Mouse (Mus musculus) CH12.LX (cell line): Measurements from ENCODE around the gene Ap1ar. TPM values are rescaled to one million over a fixed set of nuclear protein-coding genes. Genes with fewer than 3 reads are reported as not detected.

Source experiments
- DNase-seq: peaks from one replicate; pipeline ENCODE4 v3.0.0-alpha.2; 2013; ENCODE audit errors: extremely low read depth
- H3K27ac ChIP-seq: 2 replicates; pipeline ENCODE4 v1.5.1; 2012; ENCODE audit warnings: low read depth, mild to moderate bottlenecking, control low read depth, moderate library complexity; ENCODE audit not compliant: insufficient read depth
- H3K27me3 ChIP-seq: replicated peaks from 2 replicates; pipeline ENCODE3; 2012; ENCODE audit warnings: inconsistent platforms
- H3K36me3 ChIP-seq, 2 experiments: replicated peaks in 1 of 2; 2 replicates each; pipeline versions ENCODE3 to v1.6.1; 2012; ENCODE audit warnings: inconsistent platforms in 1 of 2, low read length in 1 of 2, mild to moderate bottlenecking in 1 of 2, mixed read lengths in 1 of 2, moderate library complexity in 1 of 2; ENCODE audit not compliant: control insufficient read depth in 1 of 2, insufficient read depth in 1 of 2
- H3K4me1 ChIP-seq, 2 experiments: 2 replicates each; pipeline ENCODE4 v1.6.1; 2012; ENCODE audit warnings: inconsistent platforms in 1 of 2, moderate library complexity in 1 of 2; ENCODE audit not compliant: insufficient read depth in 2 of 2, control insufficient read depth in 1 of 2
- H3K4me2 ChIP-seq: 2 replicates; pipeline ENCODE4 v1.6.1; 2012; ENCODE audit warnings: low read depth, mild to moderate bottlenecking, control low read depth; ENCODE audit not compliant: poor library complexity, insufficient read depth, severe bottlenecking
- H3K4me3 ChIP-seq, 3 experiments: fragments of 150-350 bp in 1 of 3; sonication (generic) in 1 of 3; replicated peaks in 1 of 3; 2 replicates each; pipeline versions ENCODE3 to v1.5.1; 2011 to 2012; ENCODE audit warnings: low read depth in 2 of 3, low read length in 2 of 3, mild to moderate bottlenecking in 2 of 3, moderate library complexity in 2 of 3, control low read depth in 1 of 3, improper control_type of control experiment in 1 of 3, inconsistent platforms in 1 of 3, mixed read lengths in 1 of 3; ENCODE audit not compliant: poor library complexity in 1 of 3
- H3K79me2 ChIP-seq: replicated peaks from 2 replicates; pipeline ENCODE4 v1.6.1; 2012; ENCODE audit warnings: mild to moderate bottlenecking, moderate library complexity; ENCODE audit not compliant: control insufficient read depth, poor library complexity, insufficient read depth, severe bottlenecking; ENCODE audit errors: extremely low read depth
- H3K9ac ChIP-seq: 2 replicates; pipeline ENCODE4 v1.6.1; 2012; ENCODE audit warnings: low read depth, mild to moderate bottlenecking, control low read depth, moderate library complexity; ENCODE audit not compliant: insufficient read depth
- H3K9me3 ChIP-seq: replicated peaks from 2 replicates; pipeline ENCODE3; 2012; ENCODE audit warnings: low read length, inconsistent platforms, mixed read lengths
- CHD1 ChIP-seq: IDR thresholded peaks from 2 replicates; pipeline ENCODE4 v1.6.1; 2012; ENCODE audit warnings: low read depth, low read length, improper control_type of control experiment, inconsistent platforms
- CHD2 ChIP-seq: IDR thresholded peaks from 2 replicates; pipeline ENCODE4 v1.6.1; 2011; ENCODE audit warnings: low read length, improper control_type of control experiment
- E2F4 ChIP-seq: IDR thresholded peaks from 2 replicates; pipeline ENCODE4 v1.6.1; 2011; ENCODE audit warnings: low read depth, low read length, improper control_type of control experiment; ENCODE audit not compliant: insufficient replicate concordance
- ELF1 ChIP-seq: IDR thresholded peaks from 2 replicates; pipeline ENCODE4 v1.6.1; 2014; ENCODE audit warnings: low read depth, mild to moderate bottlenecking, inconsistent platforms, low read length, improper control_type of control experiment
- EP300 ChIP-seq: IDR thresholded peaks from 2 replicates; pipeline ENCODE4 v1.6.1; 2011; ENCODE audit warnings: low read length, improper control_type of control experiment
- ETS1 ChIP-seq: conservative IDR thresholded peaks from 2 replicates; pipeline ENCODE4 v1.6.1; 2012; ENCODE audit warnings: low read depth, mild to moderate bottlenecking, inconsistent platforms, low read length, improper control_type of control experiment, moderate library complexity
- GABPA ChIP-seq: IDR thresholded peaks from 2 replicates; pipeline ENCODE4 v1.6.1; 2012; ENCODE audit warnings: low read depth, low read length, improper control_type of control experiment, inconsistent platforms; ENCODE audit not compliant: insufficient replicate concordance
- HCFC1 ChIP-seq: IDR thresholded peaks from 2 replicates; pipeline ENCODE4 v1.6.1; 2012; ENCODE audit warnings: low read depth, mild to moderate bottlenecking, inconsistent platforms, low read length, improper control_type of control experiment
- IRF4 ChIP-seq: IDR thresholded peaks from 2 replicates; pipeline ENCODE4 v1.6.1; 2014; ENCODE audit warnings: low read depth, mild to moderate bottlenecking, inconsistent platforms, low read length, improper control_type of control experiment
- JUN ChIP-seq: IDR thresholded peaks from 2 replicates; pipeline ENCODE4 v1.6.1; 2011; ENCODE audit warnings: low read depth, mild to moderate bottlenecking, low read length, improper control_type of control experiment, moderate library complexity; ENCODE audit not compliant: insufficient read depth
- MAFK ChIP-seq: IDR thresholded peaks from 2 replicates; pipeline ENCODE4 v1.6.1; 2011; ENCODE audit warnings: low read length, improper control_type of control experiment; ENCODE audit not compliant: insufficient replicate concordance
- MAX ChIP-seq: IDR thresholded peaks from 2 replicates; pipeline ENCODE4 v1.6.1; 2011; ENCODE audit warnings: low read length, improper control_type of control experiment
- MAZ ChIP-seq: IDR thresholded peaks from 2 replicates; pipeline ENCODE4 v1.6.1; 2012; ENCODE audit warnings: low read depth, mild to moderate bottlenecking, inconsistent platforms, low read length, improper control_type of control experiment, moderate library complexity
- MYC ChIP-seq: IDR thresholded peaks from 2 replicates; pipeline ENCODE4 v1.6.1; 2011; ENCODE audit warnings: low read depth, mild to moderate bottlenecking, improper control_type of control experiment, low read length
- NRF1 ChIP-seq: IDR thresholded peaks from 2 replicates; pipeline ENCODE4 v1.6.1; 2014; ENCODE audit warnings: low read depth, mild to moderate bottlenecking, inconsistent platforms, low read length, improper control_type of control experiment, moderate library complexity
- PAX5 ChIP-seq: IDR thresholded peaks from 2 replicates; pipeline ENCODE4 v1.6.1; 2012; ENCODE audit warnings: low read length, inconsistent platforms, mixed read lengths
- POLR2AphosphoS2 ChIP-seq: IDR thresholded peaks from 2 replicates; pipeline ENCODE4 v1.6.1; 2011; ENCODE audit warnings: low read depth, low read length, improper control_type of control experiment
- RAD21 ChIP-seq: IDR thresholded peaks from 2 replicates; pipeline ENCODE4 v1.6.1; 2011; ENCODE audit warnings: low read depth, mild to moderate bottlenecking, low read length, improper control_type of control experiment, moderate library complexity
- RCOR1 ChIP-seq: conservative IDR thresholded peaks from 2 replicates; pipeline ENCODE4 v1.6.1; 2012; ENCODE audit warnings: low read depth, mild to moderate bottlenecking, inconsistent platforms, low read length, improper control_type of control experiment
- SMC3 ChIP-seq: IDR thresholded peaks from 2 replicates; pipeline ENCODE4 v1.6.1; 2011; ENCODE audit warnings: low read depth, low read length, improper control_type of control experiment
- UBTF ChIP-seq: IDR thresholded peaks from 2 replicates; pipeline ENCODE4 v1.6.1; 2012; ENCODE audit warnings: low read depth, mild to moderate bottlenecking, inconsistent platforms, low read length, improper control_type of control experiment, moderate library complexity
- USF1 ChIP-seq: IDR thresholded peaks from 2 replicates; pipeline ENCODE4 v1.6.1; 2014; ENCODE audit warnings: low read depth, mild to moderate bottlenecking, inconsistent platforms, low read length, improper control_type of control experiment
- USF2 ChIP-seq: conservative IDR thresholded peaks from 2 replicates; pipeline ENCODE4 v1.6.1; 2011; ENCODE audit warnings: low read depth, low read length, improper control_type of control experiment
- ZC3H11A ChIP-seq: IDR thresholded peaks from 2 replicates; pipeline ENCODE4 v1.6.1; 2012; ENCODE audit warnings: low read depth, mild to moderate bottlenecking, inconsistent platforms, low read length, improper control_type of control experiment
- ZKSCAN1 ChIP-seq: IDR thresholded peaks from 2 replicates; pipeline ENCODE4 v1.6.1; 2012; ENCODE audit warnings: low read depth, inconsistent platforms, low read length, improper control_type of control experiment, borderline replicate concordance
- ZMIZ1 ChIP-seq: IDR thresholded peaks from 2 replicates; pipeline ENCODE4 v1.6.1; 2012; ENCODE audit warnings: low read depth, mild to moderate bottlenecking, inconsistent platforms, low read length, improper control_type of control experiment
- ZNF384 ChIP-seq: IDR thresholded peaks from 2 replicates; pipeline ENCODE4 v1.6.1; 2012; ENCODE audit warnings: low read depth, low read length, improper control_type of control experiment, inconsistent platforms
- dilution Hi-C: fragments of 300-500 bp; cut with MboI; formaldehyde crosslinking; loops from 2 replicates; pipeline ENCODE4 v1.14.3; 2020; ENCODE audit warnings: low sequenced_read_pairs; ENCODE audit not compliant: extremely low pct_unique_long_range_greater_than_20kb, extremely low pct_ligation_motif_present
- in situ Hi-C: fragments of 300-500 bp; cut with MboI; formaldehyde crosslinking; loops from 3 replicates; pipeline ENCODE4 v1.14.3; 2019; ENCODE audit warnings: low sequenced_read_pairs, low pct_ligation_motif_present, low pct_unique_long_range_greater_than_20kb, mixed read lengths
- polyA plus RNA-seq: library from polyadenylated mRNA; unstranded; fragments of >175 nt; gene quantifications from 2 replicates; pipeline ENCODE4 v1.2.1, GENCODE M21; 2012; ENCODE audit warnings: low read depth; ENCODE audit not compliant: insufficient read length
- total RNA-seq, 2 experiments: library from RNA; depleted of rRNA; stranded (reverse); fragments of 300-350 nt in 1 of 2; fragments of >200 nt in 1 of 2; gene quantifications; 2 replicates each; pipeline ENCODE4 v1.2.3; 2012 to 2014

Ap1ar gene
- total and polyA plus RNA-seq, 3 experiments: 45.8 to 64.4 (median 51.2) TPM

DNA sequence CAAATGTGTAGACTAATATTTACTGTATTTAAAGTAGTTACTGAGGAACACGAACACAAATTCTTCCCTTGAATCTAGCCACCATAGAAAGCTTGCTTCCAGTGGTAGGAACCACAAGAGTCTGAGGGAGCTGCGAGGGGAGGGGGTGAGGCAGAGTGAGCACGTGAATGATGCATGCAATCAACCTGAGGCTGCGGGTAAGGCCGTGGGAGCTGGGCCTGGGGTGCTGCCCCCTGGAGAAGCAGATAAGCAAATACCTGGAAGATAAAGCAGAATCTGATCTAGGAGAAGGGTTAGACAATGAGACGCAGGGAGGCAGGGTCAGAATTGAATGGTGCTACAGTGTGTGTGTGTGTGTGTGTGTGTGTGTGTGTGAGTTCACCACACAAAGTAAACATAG is 6.2 kb downstream of the Ap1ar start:
- peaks cover 4 to 26% of the 10 kb centered on the region in 2 experiments; a peak in 2 of 4 replicates for H3K4me1 ChIP-seq
- TF ChIP-seq ELF1 (no peak), ZNF384 (no peak), ZMIZ1 (no peak), ZKSCAN1 (no peak), ETS1 (no peak), PAX5 (no peak), RAD21 (no peak), GABPA (no peak), MAX (no peak), EP300 (no peak), E2F4 (no peak), IRF4 (no peak), MAZ (no peak), SMC3 (no peak), MAFK (no peak), CHD2 (no peak), RCOR1 (no peak), USF1 (no peak)

DNA sequence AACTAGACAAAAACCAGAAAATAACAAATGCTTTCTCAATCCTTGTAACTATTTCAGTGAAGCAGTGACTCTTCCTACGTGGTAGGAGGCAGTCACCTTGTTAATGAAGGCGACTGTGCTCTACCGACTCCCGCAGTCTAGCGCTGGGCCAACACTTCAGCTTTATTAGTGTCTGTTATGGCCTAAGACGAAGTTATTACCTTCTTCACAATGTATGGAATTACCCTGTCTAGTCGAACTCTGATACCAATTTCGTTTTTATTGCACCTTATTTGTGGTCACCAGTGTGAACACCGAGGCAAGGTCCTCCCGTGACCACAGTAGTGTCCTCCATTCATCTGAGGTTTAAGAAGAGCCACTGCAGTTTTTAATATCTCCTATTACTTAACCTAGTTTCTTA is 7.1 kb downstream of the Ap1ar start:
- Histone ChIP-seq H3K79me2 (peaks cover 23% of the 10 kb centered on the region), H3K4me1 (peaks cover 0 to 20% of the 10 kb centered on the region in 2 experiments; a peak in 2 of 4 replicates), H3K27ac (no peak overlapping the region), H3K36me3 (peaks cover 4 to 69% of the 10 kb centered on the region in 2 experiments), H3K9me3 (no peaks in the 10 kb centered on the region), H3K9ac (no peak overlapping the region), H3K4me3 (no peak overlapping the region), H3K27me3 (no peaks in the 10 kb centered on the region), H3K4me2 (no peak overlapping the region)
- DNase-seq: no peak
- no peak for TF ChIP-seq MYC
- no peak for TF ChIP-seq RAD21
- no peak for TF ChIP-seq UBTF
- TF ChIP-seq RCOR1: no peak
- TF ChIP-seq USF1: no peak
- TF ChIP-seq EP300: no peak
- TF ChIP-seq POLR2AphosphoS2: no peak
- TF ChIP-seq HCFC1: no peak
- no peak for TF ChIP-seq ZMIZ1
- TF ChIP-seq NRF1: no peak
- TF ChIP-seq JUN: no peak
- TF ChIP-seq E2F4: no peak
- TF ChIP-seq USF2: no peak
- no peak for TF ChIP-seq CHD1
- TF ChIP-seq ZC3H11A: no peak
- in situ Hi-C loops: no loop called here
- dilution Hi-C loops: no loop called here

More for the DNA sequence above, 6.2 kb downstream of the Ap1ar start:
- peaks cover 27% of the 10 kb centered on the region for H3K79me2 ChIP-seq
- dilution Hi-C loops: no loop called here
- H3K36me3 ChIP-seq: peaks cover 4 to 74% of the 10 kb centered on the region in 2 experiments
- H3K4me3 ChIP-seq: no peak overlapping the region
- no peaks in the 10 kb centered on the region for H3K9me3 ChIP-seq
- no peaks in the 10 kb centered on the region for H3K27me3 ChIP-seq
- no peak overlapping the region for H3K9ac ChIP-seq
- in situ Hi-C loops: no loop called here
- DNase-seq: no peak
- H3K4me2 ChIP-seq: no peak overlapping the region
- H3K27ac ChIP-seq: no peak overlapping the region
